Mouse (Mus musculus) CD4-positive, CD25-positive, alpha-beta regulatory T cell, adult 2 months (primary cell): ENCODE measurements around the gene Ptprs.
A peak's percentile ranks its signal among the peaks of the same experiment; 100 is the strongest.

ENCODE experiments used
- DNase-seq: peaks from one replicate; pipeline ENCODE4 v3.0.0-alpha.2; 2012; ENCODE audit warnings: low read depth, low spot score

Gene Ptprs

GRCm38 (mm10) chr17:56424726-56425583 is 51.3 kb downstream of the Ptprs start:
- DNase-seq: peak; percentile 88

- no peak for DNase-seq
Observed at GRCm38 (mm10) chr17:56420022-56420421, 56.3 kb downstream of the Ptprs start.

- no peak for DNase-seq
Observed at GRCm38 (mm10) chr17:56418304-56418703, 58.0 kb downstream of the Ptprs start.

- DNase-seq: no peak
Observed at GRCm38 (mm10) chr17:56414785-56415184, 61.5 kb downstream of the Ptprs start.

- DNase-seq: no peak
Observed at GRCm38 (mm10) chr17:56413113-56413512, 63.2 kb downstream of the Ptprs start.

GRCm38 (mm10) chr17:56411437-56411836 is 64.8 kb downstream of the Ptprs start:
- no peak for DNase-seq

GRCm38 (mm10) chr17:56409759-56410158 is 66.5 kb downstream of the Ptprs start:
- DNase-seq: no peak

GRCm38 (mm10) chr17:56408965-56409625 is 67.2 kb downstream of the Ptprs start:
- no peak for DNase-seq

- DNase-seq: no peak
Observed at GRCm38 (mm10) chr17:56407379-56407778, 68.9 kb downstream of the Ptprs start.

GRCm38 (mm10) chr17:56406878-56407277 is 69.4 kb downstream of the Ptprs start:
- no peak for DNase-seq

- no peak for DNase-seq
Observed at GRCm38 (mm10) chr17:56405856-56406840, 70.1 kb downstream of the Ptprs start.

- DNase-seq: no peak
Observed at GRCm38 (mm10) chr17:56405341-56405740, 70.9 kb downstream of the Ptprs start.

GRCm38 (mm10) chr17:56401051-56401521 is 75.2 kb downstream of the Ptprs start:
- DNase-seq: no peak

- DNase-seq: no peak
Observed at GRCm38 (mm10) chr17:56400221-56400620, 76.1 kb downstream of the Ptprs start.

GRCm38 (mm10) chr17:56396051-56396450 is 80.2 kb downstream of the Ptprs start:
- DNase-seq: no peak

GRCm38 (mm10) chr17:56393889-56394288 is 82.4 kb downstream of the Ptprs start:
- DNase-seq: no peak

GRCm38 (mm10) chr17:56393238-56393637 is 83.0 kb downstream of the Ptprs start:
- DNase-seq: no peak

GRCm38 (mm10) chr17:56387612-56388011 is 88.7 kb downstream of the Ptprs start:
- DNase-seq: no peak

GRCm38 (mm10) chr17:56384903-56385302 is 91.4 kb downstream of the Ptprs start:
- no peak for DNase-seq

GRCm38 (mm10) chr17:56382997-56383396 is 93.3 kb downstream of the Ptprs start:
- DNase-seq: no peak

GRCm38 (mm10) chr17:56381183-56381582 is 95.1 kb downstream of the Ptprs start:
- DNase-seq: no peak

GRCm38 (mm10) chr17:56380286-56380685 is 96.0 kb downstream of the Ptprs start:
- DNase-seq: no peak
